Mouse (Mus musculus): Measurements from ENCODE around the gene Arpc1b.
"Not testable (repeated sequence)": the region's sequence is repeated elsewhere in the genome, so short reads cannot be mapped to it uniquely, and the experiment has no call there.

The Arpc1b gene

GRCm38 (mm10) chr5:145114071-145114605 lies at the start of gene Arpc1b:
TSS of gene Arpc1b (plus strand) at chr5:145114215.
- peak; percentile 72 to 85 for DNase-seq (ENCODE audit: low spot score in 2 of 2)

- DNase-seq (ENCODE audit: low spot score in 2 of 2), result no peak
Measured at GRCm38 (mm10) chr5:145064765-145065340, 49.2 kb upstream of the Arpc1b start.

GRCm38 (mm10) chr5:145068863-145069262 lies 45.2 kb upstream of the Arpc1b start:
- DNase-seq (ENCODE audit: low spot score in 2 of 2), result no peak

- DNase-seq (ENCODE audit: low spot score in 2 of 2), result peak; percentile 57 to 86
Measured at GRCm38 (mm10) chr5:145069707-145070106, 44.3 kb upstream of the Arpc1b start.

GRCm38 (mm10) chr5:145071342-145071741 lies 42.7 kb upstream of the Arpc1b start:
- DNase-seq (ENCODE audit: low spot score in 2 of 2), result no peak

GRCm38 (mm10) chr5:145075081-145075480 lies 38.9 kb upstream of the Arpc1b start:
- DNase-seq (ENCODE audit: low spot score in 2 of 2), result no peak

GRCm38 (mm10) chr5:145081866-145082613 lies 32.0 kb upstream of the Arpc1b start:
- no peak for DNase-seq (ENCODE audit: low spot score in 2 of 2)

GRCm38 (mm10) chr5:145083201-145083600 lies 30.8 kb upstream of the Arpc1b start:
- DNase-seq (ENCODE audit: low spot score in 2 of 2), result not testable (repeated sequence)

- DNase-seq (ENCODE audit: low spot score in 2 of 2), result peak; percentile 93 to 97
Measured at GRCm38 (mm10) chr5:145083632-145084451, 30.2 kb upstream of the Arpc1b start, which contains the start of the genes Arpc1a and Kpna7. TSS of gene Arpc1a (plus strand) at chr5:145083830. TSS of gene Kpna7 (minus strand) at chr5:145084030.

- DNase-seq (ENCODE audit: low spot score in 2 of 2), result no peak
Measured at GRCm38 (mm10) chr5:145084822-145085221, 29.2 kb upstream of the Arpc1b start.

- DNase-seq (ENCODE audit: low spot score in 2 of 2), result no peak
Measured at GRCm38 (mm10) chr5:145088186-145088585, 25.8 kb upstream of the Arpc1b start.

- DNase-seq (ENCODE audit: low spot score in 2 of 2), result no peak
Measured at GRCm38 (mm10) chr5:145089878-145090277, 24.1 kb upstream of the Arpc1b start.

GRCm38 (mm10) chr5:145096195-145096594 lies 17.8 kb upstream of the Arpc1b start:
- no peak for DNase-seq (ENCODE audit: low spot score in 2 of 2)

GRCm38 (mm10) chr5:145098340-145098821 lies 15.6 kb upstream of the Arpc1b start:
- no peak for DNase-seq (ENCODE audit: low spot score in 2 of 2)

- no peak for DNase-seq (ENCODE audit: low spot score in 2 of 2)
Measured at GRCm38 (mm10) chr5:145100960-145101359, 13.1 kb upstream of the Arpc1b start.

GRCm38 (mm10) chr5:145101451-145101850 lies 12.6 kb upstream of the Arpc1b start:
- not testable (repeated sequence) for DNase-seq (ENCODE audit: low spot score in 2 of 2)

- no peak for DNase-seq (ENCODE audit: low spot score in 2 of 2)
Measured at GRCm38 (mm10) chr5:145102706-145103105, 11.3 kb upstream of the Arpc1b start.

- no peak for DNase-seq (ENCODE audit: low spot score in 2 of 2)
Measured at GRCm38 (mm10) chr5:145104328-145104727, 9.7 kb upstream of the Arpc1b start.

GRCm38 (mm10) chr5:145105694-145106275 lies 8.2 kb upstream of the Arpc1b start:
- DNase-seq (ENCODE audit: low spot score in 2 of 2), result no peak

GRCm38 (mm10) chr5:145110401-145110800 lies 3.6 kb upstream of the Arpc1b start:
- no peak for DNase-seq (ENCODE audit: low spot score in 2 of 2)

- DNase-seq (ENCODE audit: low spot score in 2 of 2), result no peak
Measured at GRCm38 (mm10) chr5:145112566-145112965, 1.4 kb upstream of the Arpc1b start.

Data from spleen, postnatal 4 days (tissue).